Mouse (Mus musculus) CD4-positive naive resting alpha-beta T cell, adult 76 days (primary cell): ENCODE data around the gene Foxj2. TPM values are rescaled to one million over a fixed set of nuclear protein-coding genes. Genes with fewer than 3 reads are reported as not detected.

Source experiments
- total RNA-seq: library from RNA; stranded (reverse); gene quantifications from one replicate; pipeline ENCODE4 v1.2.4, GENCODE M21; 2023

Foxj2 gene
- 35.7 TPM for total RNA-seq

GRCm38 (mm10) chr6:122819306-122820070, at the start of gene Foxj2:
Gene Foxj2, plus strand, starts transcription at chr6:122819914.

DNA sequence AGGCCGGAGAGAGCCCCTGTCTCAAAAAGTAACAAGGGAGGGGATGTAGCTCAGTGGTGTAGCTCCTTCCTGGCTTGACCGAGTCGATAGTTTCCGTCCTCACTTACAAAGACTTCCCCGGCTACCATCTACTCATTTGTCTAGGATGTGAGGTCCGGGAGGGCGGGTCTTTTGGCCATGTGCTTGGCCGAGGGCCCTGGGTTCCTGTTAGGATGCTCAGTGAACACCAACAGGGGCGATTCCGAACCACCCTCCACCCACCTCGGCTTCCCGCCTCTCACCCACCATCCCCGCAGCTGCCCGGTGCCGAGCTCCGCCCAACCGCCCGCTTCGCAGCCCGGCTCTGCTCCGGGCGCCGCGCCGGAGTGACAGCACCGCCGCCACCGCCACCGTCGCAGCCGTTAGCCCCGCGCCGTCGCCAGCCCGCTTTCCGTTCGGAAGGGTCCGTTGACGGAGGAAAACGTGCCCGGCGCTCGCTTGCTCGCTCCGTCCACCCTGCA, 18.4 kb upstream of the Foxj2 start, which contains the start of gene Slc2a3:
Gene Slc2a3, minus strand, starts transcription at position 340 of the 500 bp plus-strand sequence.

DNA sequence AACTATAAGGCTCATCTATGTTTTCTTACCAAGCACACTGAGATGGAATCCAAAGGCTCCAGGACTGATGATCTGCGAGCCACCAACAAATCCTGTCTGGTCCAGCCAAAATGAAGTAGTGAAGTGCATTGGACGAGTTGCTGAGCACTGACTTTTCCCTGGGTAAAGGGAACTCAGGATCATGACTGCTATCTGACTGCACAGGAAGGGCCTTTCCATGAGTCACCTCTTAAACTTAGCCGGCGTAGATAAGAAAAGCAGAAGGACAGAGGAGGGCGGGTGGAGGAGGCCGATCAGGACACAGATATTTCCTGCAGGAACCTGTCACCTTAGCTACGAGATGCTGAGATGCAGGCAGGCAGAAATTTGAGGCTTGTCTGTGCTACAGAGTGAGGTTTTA, 36.2 kb downstream of the Foxj2 start, which contains the start of gene C3ar1:
Gene C3ar1, minus strand, starts transcription at position 207 of the 400 bp plus-strand sequence.

DNA sequence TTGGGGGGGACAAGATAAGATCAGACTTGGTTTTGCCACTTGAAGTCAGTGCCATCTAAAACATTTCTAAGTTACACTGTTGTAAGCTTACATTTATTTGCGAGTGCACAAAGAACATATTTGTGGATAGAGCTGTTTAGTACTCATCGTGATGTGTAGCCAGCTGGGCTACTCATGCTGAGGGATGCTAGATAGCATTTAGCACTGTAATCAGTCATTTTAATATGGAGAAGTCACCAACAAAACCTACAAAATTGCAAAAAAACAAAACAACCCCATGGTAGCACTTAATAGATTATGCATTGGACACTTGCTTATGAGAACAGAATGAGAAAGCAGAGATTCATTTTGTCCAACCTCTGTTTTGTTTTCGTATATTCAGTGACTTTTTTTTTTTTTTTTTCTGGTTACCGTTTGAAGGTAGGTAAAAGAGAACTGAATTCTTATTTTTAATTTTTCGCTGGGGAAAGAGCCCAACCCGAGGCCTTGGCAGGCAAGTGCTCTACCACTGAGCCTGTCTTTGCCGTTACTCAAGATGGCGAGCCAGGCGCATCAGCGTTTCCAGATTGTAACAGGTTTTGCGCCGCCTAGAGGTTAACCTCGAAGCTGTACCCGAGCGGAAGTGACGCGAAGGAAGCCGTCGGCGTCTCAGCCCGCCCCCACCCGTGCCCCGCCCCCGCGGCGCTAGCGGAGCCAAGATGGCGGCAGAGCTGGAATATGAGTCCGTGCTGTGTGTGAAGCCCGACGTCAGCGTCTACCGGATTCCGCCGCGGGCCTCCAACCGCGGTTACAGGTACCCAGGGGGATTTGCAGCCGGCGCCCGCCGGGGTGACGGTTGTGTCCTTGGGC, 54.4 kb downstream of the Foxj2 start, which contains the start of gene Necap1:
Gene Necap1, plus strand, starts transcription at position 604 of the 849 bp plus-strand sequence.

Other genes starting within 250 kb of the Foxj2 start
- gene Apobec1, start 217.5 kb upstream of the Foxj2 start, total RNA-seq = 22.2 TPM
- gene Gdf3, start 209.8 kb upstream of the Foxj2 start, total RNA-seq = not detected
- not detected for gene Dppa3, start 193.5 kb upstream of the Foxj2 start, total RNA-seq
- gene Nanog, start 112.4 kb upstream of the Foxj2 start, total RNA-seq = not detected
- 23.5 TPM for gene Slc2a3, start 18.3 kb upstream of the Foxj2 start, total RNA-seq
- gene C3ar1, start 36.2 kb downstream of the Foxj2 start, total RNA-seq = not detected
- gene Necap1, start 54.6 kb downstream of the Foxj2 start, total RNA-seq = 59.5 TPM
- gene Clec4a1, start 101.9 kb downstream of the Foxj2 start, total RNA-seq = 2.4 TPM
- gene Clec4a3, start 132.6 kb downstream of the Foxj2 start, total RNA-seq = 1.00 TPM
- gene Clec4a4, start 170.5 kb downstream of the Foxj2 start, total RNA-seq = not detected
- not detected for gene Clec4b1, start 230.0 kb downstream of the Foxj2 start, total RNA-seq